Mouse (Mus musculus) liver, adult 2 months (tissue): ENCODE data around the gene Cdh23.

Experiments used
- CTCF ChIP-seq: fragments of 200-500 bp; IDR thresholded peaks from 2 replicates; pipeline ENCODE4 v1.5.1; 2011; ENCODE audit warnings: low read depth, low read length, control low read depth
- POLR2A ChIP-seq: fragments of 200-500 bp; IDR thresholded peaks from 2 replicates; pipeline ENCODE4 v1.6.1; 2011; ENCODE audit warnings: low read length, control low read depth; ENCODE audit not compliant: insufficient read depth; ENCODE audit errors: extremely low read depth

DNA sequence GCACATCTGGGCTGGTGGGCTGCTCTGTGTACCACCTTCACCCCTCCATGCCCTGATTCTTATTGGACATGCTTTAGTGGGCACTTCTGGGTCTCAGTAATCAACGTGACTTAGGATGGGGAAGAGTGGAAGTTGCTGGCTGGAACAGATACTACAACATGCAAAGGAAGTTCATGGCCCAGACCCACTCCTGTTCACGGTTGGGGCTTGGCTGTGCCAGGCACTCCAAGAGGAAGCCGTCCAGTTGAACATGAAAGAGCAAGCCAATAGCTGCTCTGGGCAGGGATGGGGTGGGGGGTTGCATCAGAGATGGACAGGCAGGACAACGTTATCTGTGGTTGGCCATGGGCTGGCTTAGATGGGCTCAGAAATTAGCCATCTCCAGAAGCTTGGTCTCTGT, 328.4 kb downstream of the Cdh23 start:
- TF ChIP-seq CTCF (no peak), POLR2A (no peak)
